Mouse (Mus musculus): ENCODE measurements around the gene Polr1d.

Gene Polr1d

DNA sequence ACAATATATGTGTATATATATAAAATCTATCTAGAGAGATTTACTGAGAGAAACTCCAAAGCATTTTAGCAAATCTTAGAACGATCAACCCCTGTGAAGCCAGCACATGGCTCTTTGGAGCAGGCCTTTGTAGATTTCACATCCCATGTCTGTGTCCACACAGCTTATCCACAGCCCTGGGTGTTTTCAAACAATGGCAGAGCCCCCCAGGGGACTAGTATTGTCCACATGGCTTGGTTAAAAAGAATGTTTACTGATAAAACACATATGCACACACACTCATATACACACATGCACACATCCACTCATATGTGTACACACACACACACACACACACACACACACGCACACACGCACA lies 58.2 kb downstream of the Polr1d start:
- no peak for DNase-seq (ENCODE audit: low read depth, low spot score)

DNA sequence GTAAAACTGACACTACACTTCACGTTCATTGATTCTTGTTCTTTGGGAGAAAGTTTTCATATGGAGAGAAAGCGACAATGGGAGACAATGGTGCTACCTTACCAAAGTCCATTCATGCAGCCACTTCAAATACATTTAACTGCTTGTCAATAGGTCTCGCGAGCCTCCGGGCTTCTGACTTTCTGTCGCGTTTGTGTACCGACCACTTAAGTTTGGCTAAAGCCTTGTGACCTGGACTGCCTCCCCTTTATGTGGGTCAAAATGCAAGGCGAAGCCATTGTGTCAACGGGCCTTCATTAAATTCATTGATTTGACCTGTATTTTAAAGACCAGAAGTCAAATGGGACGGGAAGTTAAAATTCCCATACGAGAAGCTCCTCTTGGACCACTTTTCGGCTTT lies 59.1 kb downstream of the Polr1d start:
- no peak for DNase-seq (ENCODE audit: low read depth, low spot score)

- DNase-seq (ENCODE audit: low read depth, low spot score) = peak; percentile 65
Observed at GRCm38 (mm10) chr5:147147340-147147739, 70.5 kb downstream of the Polr1d start.

GRCm38 (mm10) chr5:147154806-147155371 lies 78.0 kb downstream of the Polr1d start:
- DNase-seq (ENCODE audit: low read depth, low spot score) = peak; percentile 63

- peak; percentile 99 for DNase-seq (ENCODE audit: low read depth, low spot score)
Observed at GRCm38 (mm10) chr5:147155449-147156133, 78.7 kb downstream of the Polr1d start.

GRCm38 (mm10) chr5:147156376-147156775 lies 79.5 kb downstream of the Polr1d start:
- DNase-seq (ENCODE audit: low read depth, low spot score) = peak; percentile 93

GRCm38 (mm10) chr5:147157441-147157840 lies 80.6 kb downstream of the Polr1d start:
- DNase-seq (ENCODE audit: low read depth, low spot score) = peak; percentile 66

GRCm38 (mm10) chr5:147159320-147159719 lies 82.5 kb downstream of the Polr1d start:
- peak; percentile 94 for DNase-seq (ENCODE audit: low read depth, low spot score)

DNA sequence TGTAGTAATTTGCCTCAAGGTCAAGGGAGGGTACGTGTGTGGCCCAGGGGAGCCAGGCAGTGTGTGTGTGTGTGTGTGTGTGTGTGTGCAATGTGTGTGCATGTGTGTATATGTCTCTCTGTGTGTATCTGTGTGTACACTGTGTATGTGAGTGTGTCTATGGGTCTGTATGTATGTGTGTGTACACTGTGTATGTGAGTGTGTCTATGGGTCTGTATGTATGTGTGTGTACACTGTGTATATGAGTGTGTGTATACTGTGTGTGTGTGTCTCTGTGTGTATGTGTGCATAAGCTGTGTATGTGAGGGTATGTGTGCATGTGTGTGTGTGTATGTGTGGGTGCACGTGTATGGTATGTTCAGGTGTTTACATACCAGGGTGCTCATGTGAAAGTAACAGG lies 82.9 kb downstream of the Polr1d start:
- DNase-seq (ENCODE audit: low read depth, low spot score) = no peak

Data from R1 (cell line).